In the genomic region with DNA sequence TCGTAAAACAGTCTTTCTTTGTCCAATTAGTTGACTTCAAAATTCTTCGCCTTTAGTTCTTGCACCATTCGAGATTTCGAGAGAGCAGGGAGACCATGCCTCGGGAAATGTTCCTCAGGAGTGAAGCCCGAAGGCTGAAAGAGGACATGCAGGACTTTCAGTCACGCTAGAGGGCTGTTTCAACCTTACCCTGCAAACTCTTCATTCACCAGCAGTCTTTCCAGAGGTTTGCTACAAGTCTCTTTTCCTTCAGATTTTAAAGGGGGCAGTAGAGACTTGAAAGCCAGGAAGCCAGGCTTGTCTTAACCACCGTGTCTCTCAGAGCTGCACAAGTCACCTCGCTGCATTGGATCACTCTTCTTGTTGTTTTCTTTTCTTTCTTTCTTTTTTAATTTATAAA, we compare ENCODE assay signal across 8 mouse cellular contexts. TPM values are rescaled to one million over a fixed set of nuclear protein-coding genes. Genes with fewer than 3 reads are reported as not detected.
A peak's percentile ranks its signal among the peaks of the same experiment; 100 is the strongest.
DNase-seq lines count a peak whose midpoint lies in the region; ATAC-seq and TF ChIP-seq lines count a peak whose summit lies in the region.

No protein-coding gene starts in this region.

- H3K36me3 ChIP-seq in kidney, embryonic 14.5 days (ENCODE audit: control insufficient read depth, insufficient read depth, low read length): no peaks in the 10 kb centered on the region
- H3K36me3 ChIP-seq in neural tube, embryonic 12.5 days: no peaks in the 10 kb centered on the region
- H3K36me3 ChIP-seq in thymus, adult 2 months (ENCODE audit: control insufficient read depth, insufficient read depth, low read length): no peaks in the 10 kb centered on the region

- TF ChIP-seq POLR2A in thymus, adult 2 months (IDR thresholded peaks at IDR 0.05; ENCODE audit: control insufficient read depth, extremely low read depth, insufficient read depth, low read length, poor library complexity): no peak

- H3K4me2 ChIP-seq in kidney, embryonic 14.5 days (replicated peaks; ENCODE audit: low read depth, low read length): peak overlapping the region; percentile 95
- H3K4me2 ChIP-seq in neural tube, embryonic 12.5 days (replicated peaks): peak overlapping the region; percentile 87

- TF ChIP-seq CTCF in thymus, adult 2 months (IDR thresholded peaks at IDR 0.05; ENCODE audit: borderline replicate concordance, control insufficient read depth, extremely low read depth, insufficient read depth, low read length, poor library complexity): no peak

- intact Hi-C loops in left cerebral cortex, postnatal 4 days (cut with DNase I): no loop called here

- WGBS in kidney, embryonic 14.5 days: 2% methylated on average over 9 of the region's 9 CpGs
- WGBS in neural tube, embryonic 12.5 days: 2% methylated on average over 9 of the region's 9 CpGs
- WGBS in thymus, adult 2 months: 9% methylated on average over 9 of the region's 9 CpGs

- H3K27me3 ChIP-seq in kidney, embryonic 14.5 days (ENCODE audit: control insufficient read depth, insufficient read depth, low read length): no peaks in the 10 kb centered on the region
- H3K27me3 ChIP-seq in neural tube, embryonic 12.5 days (replicated peaks): peaks cover 17% of the 10 kb centered on the region
- no peaks in the 10 kb centered on the region for H3K27me3 ChIP-seq in thymus, adult 2 months (ENCODE audit: control insufficient read depth, insufficient read depth, low read length)

- H3K9ac ChIP-seq in kidney, embryonic 14.5 days (ENCODE audit: low read depth, low read length): peak overlapping the region; percentile 53; the same call in 1 of the 2 replicates
- no peak overlapping the region for H3K9ac ChIP-seq in neural tube, embryonic 12.5 days

- peak overlapping the region; percentile 47 for H3K4me3 ChIP-seq in kidney, embryonic 14.5 days (ENCODE audit: low read length)
- peak overlapping the region; percentile 43 for H3K4me3 ChIP-seq in neural tube, embryonic 12.5 days
- H3K4me3 ChIP-seq in thymus, adult 2 months (ENCODE audit: control insufficient read depth, insufficient read depth, low read length): no peak overlapping the region

- ATAC-seq in kidney, embryonic 14.5 days (ENCODE audit: low FRiP score, low TSS enrichment): peak; percentile 84; the same call in 1 of the 2 replicates
- ATAC-seq in neural tube, embryonic 12.5 days (ENCODE audit: low FRiP score, low read depth): no peak

- no peak for DNase-seq in kidney, postnatal 36 days
- peak; percentile 58 for DNase-seq in embryo, embryonic 11 days
- DNase-seq in hindlimb bud, embryonic 11.5 days (ENCODE audit: extremely low spot score, low read depth, low spot score): peak; percentile 41
- DNase-seq in thymus, adult 2 months: no peak
- DNase-seq in ovary, postnatal 10 days (ENCODE audit: low spot score): no peak
- no peak for DNase-seq in left cerebral cortex, postnatal 4 days

- H3K4me1 ChIP-seq in kidney, embryonic 14.5 days (ENCODE audit: control insufficient read depth, insufficient read depth, low read length): no peaks in the 10 kb centered on the region
- H3K4me1 ChIP-seq in neural tube, embryonic 12.5 days: peaks cover 10% of the 10 kb centered on the region; the same call in 1 of the 2 replicates
- H3K4me1 ChIP-seq in thymus, adult 2 months (replicated peaks; ENCODE audit: control insufficient read depth, insufficient read depth, low read length): no peaks in the 10 kb centered on the region

- H3K27ac ChIP-seq in kidney, embryonic 14.5 days (ENCODE audit: low read depth, low read length): no peak overlapping the region
- no peak overlapping the region for H3K27ac ChIP-seq in neural tube, embryonic 12.5 days
- no peak overlapping the region for H3K27ac ChIP-seq in thymus, adult 2 months (ENCODE audit: control insufficient read depth, insufficient read depth, low read length)

- no peaks in the 10 kb centered on the region for H3K9me3 ChIP-seq in kidney, embryonic 14.5 days (ENCODE audit: control insufficient read depth, low read length)
- no peaks in the 10 kb centered on the region for H3K9me3 ChIP-seq in neural tube, embryonic 12.5 days

RNA-seq across cellular contexts. Expression of a gene that starts 0.9 kb away (rescaled TPM):
- polyA plus RNA-seq in kidney, embryonic 14.5 days (2014; fragmentation: Nextera tagmentation; extraction: Ambion mirVana): 0.50 and 0.96 TPM in 2 replicates
- 0.32 and 0.61 TPM in 2 replicates for polyA plus RNA-seq in neural tube, embryonic 12.5 days (2016; fragmentation: Nextera tagmentation; extraction: Ambion mirVana)
- polyA plus RNA-seq in thymus, adult 2 months (2012; rRNA removed): 0.09 TPM in 1 of 2 replicates, not detected in the other
- total RNA-seq in left cerebral cortex, postnatal 4 days (2021): 1 to 10 TPM; 2.9 to 5.2 TPM

Comparison
In these comparisons a context has a peak if more than half of its experiments do, and no peak if none do; other contexts are left out.
1. DNase-seq: peak in embryo, embryonic 11 days (single experiment) and hindlimb bud, embryonic 11.5 days (single experiment); none in kidney, postnatal 36 days (0 of 2), thymus, adult 2 months (single experiment), ovary, postnatal 10 days (single experiment) and left cerebral cortex, postnatal 4 days (single experiment).